Mouse (Mus musculus): ENCODE results near the gene Ccp110.

Gene Ccp110

DNA sequence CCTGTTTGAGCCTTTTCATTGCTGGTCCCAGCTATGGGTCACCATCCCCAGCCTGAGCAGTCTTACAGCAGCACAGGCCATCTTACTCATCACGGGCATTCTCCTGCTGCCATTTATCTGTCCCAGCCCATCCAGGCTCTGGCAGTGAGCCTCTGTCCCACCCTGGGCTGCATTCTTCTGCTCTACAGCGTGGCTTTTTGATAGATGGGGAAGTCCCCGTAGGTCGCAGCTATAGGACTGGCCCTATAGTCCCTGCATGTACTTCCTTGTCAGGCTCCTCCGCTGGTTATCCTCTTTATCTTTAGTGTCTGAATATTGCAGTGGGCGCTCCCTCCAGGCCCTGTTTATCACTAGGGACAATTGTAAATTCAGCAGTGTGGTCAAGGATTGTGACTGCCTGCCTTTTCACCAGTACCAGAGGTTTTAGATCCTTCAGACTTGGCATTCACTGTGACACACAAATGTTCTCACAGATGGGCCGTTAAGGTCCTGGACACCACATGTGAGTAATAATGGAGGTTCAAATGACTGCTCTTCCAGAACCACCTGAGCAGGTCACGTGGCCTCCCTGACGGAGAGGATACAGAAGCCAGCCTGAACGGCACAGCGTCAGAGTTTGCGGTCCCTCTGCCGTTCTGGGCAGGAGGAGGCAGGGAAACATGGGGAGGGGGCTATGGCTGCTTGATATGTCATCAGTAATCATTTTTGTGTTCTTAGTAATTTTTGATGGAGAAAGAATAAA, 16.7 kb downstream of the Ccp110 start:
- DNase-seq: no peak

DNA sequence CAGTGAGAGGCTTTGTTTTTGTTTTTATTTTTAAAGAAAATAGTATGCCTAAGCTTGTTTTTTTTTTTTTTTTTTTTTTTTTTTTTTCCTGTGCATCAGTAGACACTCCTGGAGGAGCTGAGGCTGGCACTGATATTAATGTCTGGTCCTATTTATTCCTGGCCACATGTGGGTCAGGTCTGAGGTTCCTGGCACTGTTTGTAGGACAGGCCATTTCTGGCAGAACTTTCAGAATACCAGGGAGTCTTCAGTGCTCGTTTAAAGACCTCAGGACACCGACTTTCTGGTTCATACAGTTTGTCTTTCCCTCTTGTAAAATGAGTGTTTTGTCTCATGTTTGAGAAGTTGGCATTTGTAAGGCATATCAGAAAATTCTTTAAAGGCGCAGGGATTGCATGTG, 19.4 kb downstream of the Ccp110 start:
- no peak for DNase-seq

DNA sequence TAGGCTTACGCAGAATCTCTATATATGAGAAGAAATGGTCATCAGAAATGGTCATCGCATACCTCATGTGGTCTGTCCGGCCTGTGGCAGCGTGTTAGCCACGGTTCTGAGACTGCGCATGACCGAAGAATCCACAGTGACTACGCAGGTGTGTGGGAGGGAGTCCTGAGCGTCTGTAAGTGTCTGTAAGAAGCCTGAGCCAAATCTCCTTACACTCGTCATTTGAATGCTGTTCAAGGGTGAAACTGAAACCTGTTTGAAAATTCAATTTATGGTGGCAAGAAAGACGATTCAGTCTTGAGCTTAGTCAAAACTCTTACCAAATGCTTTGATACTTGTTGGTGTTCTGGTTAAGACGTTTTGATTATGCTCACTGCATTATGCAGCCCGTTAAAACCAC, 20.9 kb downstream of the Ccp110 start:
- no peak for DNase-seq

DNA sequence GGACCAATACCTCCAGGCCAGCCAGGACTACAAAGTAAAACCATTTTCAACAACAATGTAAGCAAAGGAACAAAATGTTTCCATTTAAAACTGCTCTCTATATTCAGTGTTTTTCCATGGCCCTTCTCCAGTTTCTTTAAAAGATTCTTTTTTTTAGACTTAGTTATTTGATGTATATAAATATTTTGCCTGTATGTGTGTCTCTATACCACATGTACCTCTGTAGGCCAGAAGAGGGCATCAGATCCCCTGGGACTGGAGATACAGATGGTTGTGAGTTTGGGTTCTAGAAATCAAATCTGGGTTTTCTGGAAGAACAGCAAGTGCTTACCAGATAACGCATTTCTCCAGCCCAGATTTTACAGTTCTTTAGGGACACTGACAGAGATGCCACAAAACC, 26.4 kb downstream of the Ccp110 start:
- DNase-seq: no peak

DNA sequence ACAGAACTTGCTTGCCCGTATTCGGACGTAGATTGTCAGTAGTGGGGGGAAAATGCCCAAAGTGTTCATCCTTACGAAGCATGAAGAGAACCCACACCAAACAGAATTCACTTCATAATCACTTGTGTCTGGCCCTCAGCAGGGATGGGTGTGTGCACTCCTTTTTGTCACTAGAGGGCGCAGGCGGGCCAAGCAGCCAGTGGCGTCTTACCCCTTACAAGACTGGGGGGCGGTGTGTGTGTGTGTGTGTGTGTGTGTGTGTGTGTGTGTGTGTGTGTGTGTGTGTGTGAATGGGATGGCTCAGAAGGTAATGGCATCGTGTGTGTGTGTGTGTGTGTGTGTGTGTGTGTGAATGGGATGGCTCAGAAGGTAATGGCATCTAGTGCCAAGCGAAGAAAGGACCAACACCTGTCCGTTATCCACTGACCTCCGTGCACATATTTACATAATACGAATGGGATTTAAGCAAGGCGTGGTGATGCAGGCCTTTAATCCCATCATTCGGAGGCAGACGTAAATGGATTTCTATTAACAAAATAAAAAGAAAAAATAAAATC, 27.7 kb downstream of the Ccp110 start, which contains the start of gene Vps35l:
TSS of gene Vps35l (plus strand) at position 252 of the 557 bp plus-strand sequence.
- DNase-seq: peak; percentile 80

DNA sequence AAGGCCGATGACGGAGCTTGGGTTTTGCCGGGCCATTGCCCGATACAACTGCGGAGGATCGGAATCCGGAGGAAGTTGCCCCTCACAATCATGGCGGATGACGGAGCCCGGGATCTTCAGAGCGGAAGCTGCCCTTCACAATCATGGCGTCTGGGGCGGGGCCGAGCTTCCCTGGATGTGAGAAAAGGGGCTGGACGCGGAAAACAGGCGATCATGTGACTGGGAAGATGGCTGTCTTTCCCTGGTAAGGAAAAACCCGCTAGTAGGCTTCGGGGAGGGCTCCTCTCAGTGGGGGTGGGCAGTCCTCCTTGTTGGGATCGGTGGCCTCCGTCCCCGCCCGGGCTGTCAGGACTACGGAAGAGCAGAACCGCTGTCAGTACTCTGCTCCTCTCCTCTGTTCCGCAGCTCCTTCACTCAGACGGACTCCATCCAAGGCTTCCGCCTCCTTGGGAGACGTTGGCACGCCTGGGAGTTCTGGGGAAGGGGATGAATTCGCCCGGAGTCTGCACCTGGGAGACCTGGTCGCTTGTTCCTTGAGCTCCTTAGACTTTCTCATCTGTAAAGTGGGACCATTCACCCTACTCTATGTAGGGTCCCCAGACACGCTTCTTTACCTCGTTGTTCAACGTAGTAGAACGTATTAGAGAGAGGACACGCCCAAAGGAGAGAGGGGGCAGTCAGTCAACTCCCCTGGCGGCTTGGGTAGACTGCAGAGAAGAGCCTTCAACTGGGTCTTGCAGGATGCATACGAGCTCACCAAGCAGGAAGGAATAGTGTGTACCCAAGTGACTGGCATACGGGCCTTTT, 28.4 kb downstream of the Ccp110 start:
- DNase-seq: peak; percentile 97

DNA sequence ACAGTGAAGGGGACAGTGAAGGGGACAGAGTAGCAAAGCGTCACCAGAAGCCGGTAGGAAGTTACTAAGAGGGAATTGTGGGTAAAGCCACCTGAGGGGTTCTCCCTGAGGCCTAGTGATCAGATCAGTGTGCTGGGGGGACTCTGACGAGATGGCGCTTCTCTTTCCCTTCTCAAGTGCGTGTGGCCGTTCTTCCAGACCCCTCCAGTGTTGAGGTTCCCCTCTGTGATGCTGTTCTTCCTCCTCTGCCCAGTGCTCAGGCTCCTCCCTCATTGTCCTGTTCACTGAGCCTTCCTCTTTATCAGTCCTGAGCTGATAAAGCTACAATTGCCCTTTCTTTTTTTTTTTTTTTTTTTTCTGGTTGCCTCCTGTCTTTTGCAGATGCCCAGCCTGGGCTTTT, 29.9 kb downstream of the Ccp110 start:
- DNase-seq: no peak

DNA sequence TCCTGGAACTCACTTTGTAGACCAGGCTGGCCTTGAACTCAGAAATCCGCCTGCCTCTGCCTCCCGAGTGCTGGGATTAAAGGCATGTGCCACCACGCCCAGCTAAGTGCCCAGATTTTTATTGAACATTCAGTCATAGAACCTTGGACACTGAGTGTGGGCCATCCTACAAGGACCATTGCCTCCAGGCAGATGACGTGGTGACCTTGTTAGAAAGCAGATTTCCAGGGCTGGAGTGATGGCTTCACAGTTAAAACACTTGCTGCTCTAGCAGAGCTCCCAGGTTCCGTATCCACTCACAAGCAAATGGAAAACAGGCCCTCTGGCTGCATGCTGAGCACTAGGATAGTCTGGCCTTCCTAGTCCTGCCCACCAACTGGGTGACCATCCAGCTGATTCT, 32.4 kb downstream of the Ccp110 start:
- DNase-seq: no peak

DNA sequence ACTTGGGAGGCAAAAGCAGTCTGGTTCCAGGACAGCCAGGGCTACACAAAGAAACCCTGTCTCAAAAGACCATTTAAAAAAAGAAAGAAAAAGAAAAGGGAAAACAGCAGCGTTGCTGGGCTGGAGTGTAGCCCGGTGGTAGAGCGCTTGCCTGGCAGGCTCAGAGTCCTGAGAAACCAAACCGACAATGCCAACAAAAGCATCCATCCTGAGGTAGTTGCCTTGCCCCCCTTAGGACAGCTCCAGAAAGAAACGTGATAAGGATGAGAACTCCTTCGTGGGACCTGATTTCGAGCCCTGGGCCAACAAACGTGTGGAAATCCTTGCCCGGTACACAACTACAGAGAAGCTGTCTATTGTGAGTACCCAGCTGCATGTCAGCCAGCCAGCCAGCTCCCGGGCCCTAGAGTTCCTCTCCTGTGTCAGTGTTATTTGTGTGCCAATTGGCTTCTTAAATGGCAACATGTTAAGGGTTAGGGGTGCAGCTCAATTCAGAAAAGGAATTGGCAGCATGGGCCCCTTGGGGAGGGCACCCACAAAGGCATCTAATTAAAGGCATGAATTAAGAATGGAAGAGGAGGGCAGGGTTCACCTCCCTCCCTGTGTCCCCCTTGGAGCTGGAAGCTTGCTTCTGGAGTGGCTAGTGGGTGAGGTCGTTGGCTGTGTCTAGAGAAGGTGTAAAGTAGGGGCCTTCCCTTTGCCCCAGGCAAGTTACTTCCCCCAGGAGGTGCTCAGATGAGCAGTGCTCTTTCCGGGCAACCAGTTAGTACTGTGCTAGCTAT, 35.7 kb downstream of the Ccp110 start:
- DNase-seq: no peak

DNA sequence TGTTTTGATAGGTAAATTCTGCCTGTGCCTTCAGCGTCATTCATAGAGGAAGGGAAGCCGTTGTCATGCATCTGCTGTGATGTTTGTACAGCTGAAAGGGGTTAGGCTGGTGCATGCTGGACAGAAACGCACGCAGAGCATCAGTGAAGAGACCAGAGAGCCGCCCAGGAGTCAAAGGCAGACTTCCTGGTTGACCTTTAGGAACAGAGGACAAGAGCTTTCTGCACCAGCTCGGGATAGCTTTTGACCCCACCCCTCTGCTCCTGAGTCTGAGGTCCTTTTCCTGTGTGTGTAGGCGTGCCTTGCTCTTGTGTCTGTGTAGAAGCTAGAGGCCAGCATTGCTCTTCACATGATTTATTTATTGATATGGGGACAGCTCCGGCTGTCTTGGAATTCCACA, 37.4 kb downstream of the Ccp110 start:
- DNase-seq: no peak

DNA sequence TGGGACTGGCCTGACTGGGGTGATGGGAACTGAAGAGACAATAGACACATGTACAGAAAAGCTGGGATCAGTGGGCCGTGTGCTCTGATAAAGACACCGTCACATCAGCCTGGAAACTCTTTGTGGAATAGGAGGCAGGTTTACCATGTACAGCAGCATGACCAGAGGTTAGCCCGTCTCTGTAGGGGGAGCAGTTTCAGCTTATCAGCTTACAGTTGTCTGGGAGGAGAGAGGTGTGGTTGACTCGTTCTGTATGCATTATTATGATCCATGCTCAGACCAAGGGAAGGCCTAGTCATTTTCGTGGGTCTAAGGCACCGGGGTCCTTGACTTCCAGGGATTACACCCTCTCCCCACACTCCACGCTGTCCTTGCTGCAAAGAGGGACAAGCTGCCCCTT, 39.3 kb downstream of the Ccp110 start:
- no peak for DNase-seq

DNA sequence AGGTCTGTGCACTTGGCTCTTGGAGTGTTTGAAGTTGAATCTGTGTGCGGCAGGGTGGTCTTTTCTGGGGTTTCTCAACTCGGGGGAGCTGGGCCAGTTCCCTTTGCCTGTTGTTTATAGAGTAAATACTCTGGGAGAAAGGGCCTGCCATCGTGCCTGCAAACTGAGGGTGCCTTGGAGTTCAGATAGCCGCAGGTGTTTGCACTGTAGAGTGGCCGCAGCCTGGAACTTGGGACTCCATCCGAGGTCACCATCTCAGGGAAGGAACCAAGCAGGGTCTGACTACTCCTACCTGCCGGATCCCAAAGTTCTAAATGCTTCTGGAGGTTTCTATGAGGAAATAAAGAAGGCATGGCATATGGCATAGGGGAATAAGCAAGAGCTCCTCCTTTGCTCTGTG, 43.4 kb downstream of the Ccp110 start:
- no peak for DNase-seq

DNA sequence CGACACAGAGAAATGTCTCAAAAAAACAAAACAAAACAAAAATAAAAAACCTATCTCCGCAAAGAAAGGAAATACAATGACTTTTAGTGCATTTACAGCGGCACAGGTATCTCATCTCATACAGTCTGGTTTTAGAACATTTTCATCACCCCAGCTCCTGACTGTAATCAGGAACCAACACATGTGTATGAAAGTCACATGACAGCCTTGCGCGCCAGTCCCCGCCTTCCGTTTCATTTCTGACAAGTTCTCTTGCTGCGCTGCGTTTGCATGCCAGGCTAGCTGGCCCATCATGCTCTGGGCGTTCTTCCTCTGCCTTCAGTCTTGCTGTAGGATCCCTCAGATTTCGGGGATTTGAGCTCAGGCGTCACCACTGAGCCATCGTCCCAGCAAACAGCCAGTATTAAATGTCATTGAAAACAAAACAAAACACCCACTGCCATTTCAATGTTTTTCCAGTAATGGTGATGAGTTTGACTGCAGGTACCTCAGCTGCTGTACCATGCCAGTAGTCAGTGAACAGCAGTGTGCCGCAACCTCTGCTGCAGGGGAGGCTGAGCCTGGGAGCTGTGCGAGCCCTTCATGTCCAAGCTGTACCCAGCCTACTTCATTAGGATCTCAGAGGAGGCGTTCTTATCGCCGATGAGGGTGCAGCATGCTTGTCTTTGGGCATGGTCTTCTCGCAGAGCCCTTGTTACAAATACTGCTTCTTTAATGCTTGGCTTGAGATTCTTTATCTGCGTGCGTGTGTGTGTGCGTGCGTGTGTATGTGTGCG, 44.3 kb downstream of the Ccp110 start:
- no peak for DNase-seq

DNA sequence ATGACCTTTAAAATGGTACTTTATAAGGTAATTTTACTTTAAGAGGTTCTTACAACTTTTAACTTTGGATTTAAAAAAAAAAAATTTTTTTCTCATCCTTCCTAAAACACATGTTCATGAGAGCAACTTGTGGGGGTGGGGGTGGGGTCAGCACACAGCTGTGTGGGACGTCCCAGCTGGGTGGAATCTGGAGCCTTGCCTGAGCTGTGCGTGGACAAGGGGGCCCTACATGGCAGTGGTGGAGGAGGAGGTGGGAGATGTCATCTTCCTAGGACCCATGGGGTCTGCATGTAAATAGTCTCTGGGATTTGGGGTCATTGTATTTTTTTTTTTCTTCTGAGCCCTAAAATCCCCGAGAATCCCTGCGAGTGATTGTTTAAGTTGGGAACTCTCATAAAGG, 46.0 kb downstream of the Ccp110 start:
- no peak for DNase-seq

DNA sequence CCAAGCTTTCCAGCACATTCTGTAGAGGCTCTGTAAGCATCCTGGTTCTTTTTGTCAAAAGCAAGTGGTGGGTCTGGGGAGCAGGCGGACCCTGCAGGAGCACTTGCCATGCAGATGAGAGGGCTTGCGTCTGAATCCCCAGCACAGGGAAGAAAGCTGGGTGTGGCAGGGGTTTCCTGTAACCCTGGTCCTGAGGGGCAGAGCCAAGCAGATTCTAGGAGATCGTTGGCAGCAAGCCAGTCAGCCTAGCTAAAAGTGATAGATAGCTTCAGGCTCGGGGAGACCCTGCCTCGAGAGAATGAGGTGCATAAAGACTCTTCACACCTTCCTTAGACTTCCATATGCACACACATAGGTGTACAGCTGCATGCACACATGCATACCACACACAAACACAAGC, 47.0 kb downstream of the Ccp110 start:
- DNase-seq: no peak

DNA sequence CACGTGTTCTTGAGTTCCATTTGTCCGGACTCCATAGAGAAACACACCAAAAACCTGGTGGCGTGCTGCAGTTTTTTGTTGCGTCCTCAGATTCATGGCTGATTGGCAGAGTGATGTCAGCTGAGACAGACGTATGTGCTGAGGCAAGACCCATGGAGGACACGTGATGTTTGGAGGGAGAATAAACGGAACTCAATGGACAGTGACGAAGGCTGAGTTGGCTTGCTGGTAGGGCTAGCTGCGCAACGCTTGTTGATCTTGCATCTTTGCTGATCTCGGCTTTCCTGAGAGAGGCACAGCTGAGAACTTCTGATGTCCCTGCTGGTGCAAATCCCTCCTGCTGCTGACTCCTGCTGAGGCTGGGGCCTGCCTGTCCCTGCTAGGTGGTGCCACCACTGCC, 51.6 kb downstream of the Ccp110 start:
- DNase-seq: peak; percentile 18

DNA sequence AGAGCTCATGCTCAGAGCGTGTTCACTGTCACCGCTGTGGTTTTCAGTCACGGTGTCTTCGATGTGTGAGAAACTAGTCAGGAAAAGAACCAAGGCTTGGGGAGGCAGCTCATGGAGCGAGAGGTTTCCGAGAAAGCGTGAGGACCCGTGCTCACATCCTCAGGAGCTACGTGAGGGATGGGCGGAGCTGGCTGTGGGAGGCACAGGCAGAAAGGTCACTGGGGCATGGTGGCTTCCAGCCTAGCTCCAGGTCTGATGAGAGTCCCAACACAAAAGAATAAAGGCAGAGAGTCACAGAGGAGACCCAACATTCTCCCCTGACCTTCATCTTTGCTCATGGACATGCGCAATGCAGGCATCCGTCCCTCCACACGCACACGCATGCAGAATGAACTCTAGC, 52.4 kb downstream of the Ccp110 start:
- peak; percentile 45 for DNase-seq

DNA sequence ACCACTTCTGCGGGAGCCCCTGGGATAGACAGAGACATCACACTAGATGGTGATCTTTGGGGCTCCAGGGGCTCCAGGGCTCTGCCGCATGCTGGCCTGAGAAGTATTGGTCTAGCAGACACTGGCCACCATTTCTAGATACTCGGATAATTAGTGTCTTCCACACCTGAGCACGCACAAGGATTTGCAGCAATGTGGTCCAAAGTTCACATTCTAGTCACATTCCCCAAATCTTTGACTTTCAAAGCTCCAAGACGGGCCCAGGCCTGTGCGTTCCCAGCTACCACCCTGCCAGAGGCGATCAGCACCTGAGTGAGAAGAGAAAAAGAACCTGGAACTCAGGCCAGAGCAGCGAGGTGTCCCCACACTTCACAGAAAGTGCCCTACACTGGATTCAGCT, 53.3 kb downstream of the Ccp110 start:
- peak; percentile 36 for DNase-seq

DNA sequence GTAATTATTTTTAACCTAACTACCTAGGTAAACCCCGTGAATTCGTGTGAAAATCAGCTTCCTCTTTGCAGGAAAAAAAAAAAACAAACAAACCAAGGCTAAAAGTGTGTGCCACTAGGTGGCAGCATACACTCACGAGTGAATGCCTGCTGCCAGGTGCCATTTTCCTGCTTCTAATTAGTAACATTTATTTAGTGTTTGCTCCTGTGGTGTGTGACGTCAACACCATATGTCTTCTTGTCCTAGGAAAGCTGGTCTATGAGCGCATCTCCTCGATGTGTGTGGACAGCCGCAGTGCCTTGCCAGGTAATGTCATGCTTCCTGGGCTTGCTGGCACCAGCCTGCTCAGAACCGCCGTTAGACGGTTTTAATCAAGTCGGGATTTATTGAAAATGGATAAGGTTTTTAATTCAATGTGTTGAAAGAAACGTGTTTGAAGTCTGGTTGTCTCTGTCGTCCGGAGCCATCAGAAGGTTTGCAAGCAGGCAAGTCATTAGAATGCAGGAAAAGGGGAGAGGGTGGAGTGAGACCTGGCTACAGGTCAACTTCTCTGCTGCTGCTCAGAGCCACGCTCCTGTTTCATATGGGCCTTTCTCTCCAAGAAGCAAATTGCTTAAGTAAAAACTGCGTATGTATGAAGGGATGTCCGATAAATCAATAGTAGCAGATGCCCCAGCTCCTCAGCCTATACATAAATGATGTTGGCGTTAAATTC, 53.9 kb downstream of the Ccp110 start:
- peak; percentile 69 for DNase-seq

DNA sequence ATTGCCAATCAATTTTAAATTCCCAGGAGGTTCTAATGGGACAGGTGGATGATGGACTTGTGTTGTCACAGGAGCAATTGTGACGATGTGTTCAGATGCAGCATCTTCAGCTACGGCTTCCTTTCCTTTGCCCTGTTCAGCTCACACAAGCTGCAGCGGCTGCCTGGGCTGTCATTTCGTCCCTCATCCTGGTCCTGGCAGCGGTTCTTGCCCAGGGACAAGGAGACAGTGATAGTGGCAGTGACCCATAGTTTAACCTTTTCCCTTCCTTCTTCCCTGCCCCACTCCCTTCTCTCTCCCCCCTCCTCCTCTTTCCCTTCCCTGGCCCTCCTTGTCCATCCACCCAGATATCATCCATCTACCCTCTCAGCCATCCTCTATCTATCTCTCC, 54.5 kb downstream of the Ccp110 start:
- DNase-seq: no peak

DNA sequence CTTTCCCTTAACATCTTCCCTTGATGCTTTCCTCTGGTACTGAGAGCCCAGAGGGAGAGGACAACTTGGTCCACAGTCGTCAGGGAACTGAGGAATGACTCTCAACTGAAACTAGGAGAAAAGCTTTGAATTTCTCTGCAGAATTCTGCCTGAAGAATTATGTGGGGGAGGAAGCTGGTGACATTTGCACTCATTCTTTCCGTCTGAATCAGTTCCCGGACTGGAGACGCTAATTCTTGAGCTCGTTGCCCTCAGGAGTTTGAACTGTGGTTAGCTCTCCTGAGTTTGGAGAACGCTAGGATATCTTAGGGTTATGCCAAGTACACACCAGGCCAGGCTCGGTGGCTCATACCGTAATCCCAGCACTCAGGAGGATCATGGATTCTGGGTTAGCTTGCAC, 56.9 kb downstream of the Ccp110 start:
- no peak for DNase-seq

DNA sequence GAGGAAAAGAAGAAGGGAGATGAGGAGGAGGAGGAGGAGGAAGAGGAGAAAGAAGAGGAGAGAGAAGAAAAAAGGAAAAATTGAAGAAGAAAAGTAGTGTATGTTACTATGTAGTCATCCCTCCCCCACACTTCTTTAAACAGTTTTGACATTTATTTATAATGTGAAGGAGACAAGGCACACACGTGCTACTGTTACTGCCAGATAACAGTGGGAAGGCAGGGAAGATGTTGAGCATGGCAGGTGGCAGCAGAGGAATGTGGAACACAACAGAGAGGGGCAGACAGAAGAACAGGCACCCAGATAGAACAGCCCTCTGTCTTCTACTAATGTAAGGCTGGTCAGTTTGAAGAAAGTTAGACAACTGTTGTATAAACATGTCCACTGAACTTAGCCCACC, 57.3 kb downstream of the Ccp110 start:
- DNase-seq: no peak
